Mouse (Mus musculus) forebrain, embryonic 13.5 days (tissue): ENCODE results near the gene Zfp456. TPM values are rescaled to one million over a fixed set of nuclear protein-coding genes. Genes with fewer than 3 reads are reported as not detected.

Source experiments
- ATAC-seq: fragments of 200-750 bp; cut with Nextera tagmentation; 2 replicates; pipeline ENCODE4 v1.8.0; 2017
- H3K27ac ChIP-seq: fragments of 300-500 bp; sonication (generic); 2 replicates; pipeline ENCODE4 v1.5.1; 2015; ENCODE audit warnings: inconsistent platforms, mild to moderate bottlenecking, moderate library complexity
- H3K27me3 ChIP-seq: fragments of 300-500 bp; sonication (generic); 2 replicates; pipeline ENCODE4 v1.6.1; 2015; ENCODE audit warnings: mild to moderate bottlenecking, inconsistent platforms
- H3K36me3 ChIP-seq: fragments of 300-500 bp; sonication (generic); 2 replicates; pipeline ENCODE4 v1.6.1; 2015; ENCODE audit warnings: mild to moderate bottlenecking, inconsistent platforms; ENCODE audit not compliant: poor library complexity, severe bottlenecking
- H3K4me1 ChIP-seq: fragments of 300-500 bp; sonication (generic); 2 replicates; pipeline ENCODE4 v1.6.1; 2015; ENCODE audit warnings: inconsistent platforms
- H3K4me2 ChIP-seq: fragments of 300-500 bp; sonication (generic); 2 replicates; pipeline ENCODE4 v1.6.1; 2015; ENCODE audit warnings: inconsistent platforms, mild to moderate bottlenecking, moderate library complexity
- H3K4me3 ChIP-seq: fragments of 300-500 bp; sonication (generic); 2 replicates; pipeline ENCODE4 v1.5.1; 2015; ENCODE audit warnings: mild to moderate bottlenecking, inconsistent platforms
- H3K9ac ChIP-seq: fragments of 300-500 bp; sonication (generic); 2 replicates; pipeline ENCODE4 v1.6.1; 2015; ENCODE audit warnings: mild to moderate bottlenecking, inconsistent platforms
- H3K9me3 ChIP-seq: fragments of 300-500 bp; sonication (generic); replicated peaks from 2 replicates; pipeline ENCODE4 v1.6.1; 2016; ENCODE audit warnings: inconsistent platforms
- WGBS: fragments of 180-500 bp; shearing (Covaris S2); methylation state at CpG from one replicate; pipeline ENCODE4 v1.1.7; 2015; 5-methylcytosine and 5-hydroxymethylcytosine counted together
- polyA plus RNA-seq: library from polyadenylated mRNA; unstranded; fragments of >200 nt; fragmentation: Nextera tagmentation; extraction: Ambion mirVana; gene quantifications from 2 replicates; pipeline ENCODE4 v1.2.1, GENCODE M21; 2015

The Zfp456 gene
- polyA plus RNA-seq, 1 experiment from 2014 or later, result 0.34 TPM

- no peaks in the 10 kb centered on the region for H3K27me3 ChIP-seq
- no peak overlapping the region for H3K4me2 ChIP-seq
- ATAC-seq, result no peak
- no peak overlapping the region for H3K4me3 ChIP-seq
- H3K36me3 ChIP-seq, result no peaks in the 10 kb centered on the region
- no peak overlapping the region for H3K9ac ChIP-seq
- H3K4me1 ChIP-seq, result no peaks in the 10 kb centered on the region
- H3K9me3 ChIP-seq, result no peaks in the 10 kb centered on the region
- WGBS, result 93% methylated on average over 2 of the region's 2 CpGs
- H3K27ac ChIP-seq, result no peak overlapping the region
Observed at GRCm38 (mm10) chr13:67343422-67343821, 32.2 kb downstream of the Zfp456 start.

- Histone ChIP-seq H3K36me3 (no peaks in the 10 kb centered on the region), H3K4me2 (peak overlapping the region; percentile 69), H3K27me3 (no peaks in the 10 kb centered on the region), H3K9me3 (no peaks in the 10 kb centered on the region), H3K9ac (peak overlapping the region; percentile 62), H3K4me1 (peaks cover 4% of the 10 kb centered on the region; the same call in 1 of the 2 replicates), H3K4me3 (peak overlapping the region; percentile 56), H3K27ac (no peak overlapping the region)
- 71% methylated on average over 1 of the region's 1 CpGs for WGBS
- peak; percentile 65 for ATAC-seq
Observed at GRCm38 (mm10) chr13:67332877-67333276, 42.7 kb downstream of the Zfp456 start.

GRCm38 (mm10) chr13:67332019-67332724, 43.4 kb downstream of the Zfp456 start, which contains the start of gene Zfp595:
TSS of gene Zfp595 (minus strand) at chr13:67332570.
- ATAC-seq, result peak; percentile 94

More at GRCm38 (mm10) chr13:67332019-67332724, 43.4 kb downstream of the Zfp456 start, which contains the start of gene Zfp595:
- no peaks in the 10 kb centered on the region for H3K9me3 ChIP-seq
- WGBS, result 18% methylated on average over 17 of the region's 17 CpGs
- H3K4me3 ChIP-seq, result peak within 1 kb of the TSS; percentile 56
- H3K27ac ChIP-seq, result no peak within 1 kb of the TSS
- no peaks in the 10 kb centered on the region for H3K36me3 ChIP-seq
- H3K9ac ChIP-seq, result peak within 1 kb of the TSS; percentile 62
- H3K4me1 ChIP-seq, result peaks cover 4% of the 10 kb centered on the region; the same call in 1 of the 2 replicates
- H3K27me3 ChIP-seq, result no peaks in the 10 kb centered on the region
- peak within 1 kb of the TSS; percentile 69 for H3K4me2 ChIP-seq

Other genes starting within 250 kb of the Zfp456 start
- gene Rsl1, start 202.6 kb downstream of the Zfp456 start, polyA plus RNA-seq, result 5.0 and 6.4 TPM in 2 replicates
- gene Zfp455, start 181.3 kb downstream of the Zfp456 start, polyA plus RNA-seq, result 2.8 and 3.6 TPM in 2 replicates
- gene Zfp458, start 97.3 kb downstream of the Zfp456 start, polyA plus RNA-seq, result 3.2 and 3.7 TPM in 2 replicates
- 0.87 and 1.00 TPM in 2 replicates for gene Zfp457, start 69.3 kb downstream of the Zfp456 start, polyA plus RNA-seq
- 1.5 and 1.6 TPM in 2 replicates for gene Zfp595, start 43.2 kb downstream of the Zfp456 start, polyA plus RNA-seq
- 0.88 TPM in 1 of 2 replicates, not detected in the other for gene Gm28044, start 15.3 kb downstream of the Zfp456 start, polyA plus RNA-seq
- gene Zfp953, start 15.2 kb downstream of the Zfp456 start, polyA plus RNA-seq, result 0.55 and 0.70 TPM in 2 replicates
- not detected in 2 replicates for gene Gm28041, start 77 bp downstream of the Zfp456 start, polyA plus RNA-seq
- 3.2 and 5.2 TPM in 2 replicates for gene Zfp429, start 24.0 kb upstream of the Zfp456 start, polyA plus RNA-seq
- gene Zfp459, start 45.6 kb upstream of the Zfp456 start, polyA plus RNA-seq, result 0.59 and 0.64 TPM in 2 replicates
- gene Zfp874a, start 75.8 kb upstream of the Zfp456 start, polyA plus RNA-seq, result 4.7 and 5.8 TPM in 2 replicates
- gene Zfp874b, start 108.4 kb upstream of the Zfp456 start, polyA plus RNA-seq, result 1.7 TPM in 2 replicates
- gene Zfp58, start 124.7 kb upstream of the Zfp456 start, polyA plus RNA-seq, result 13.9 TPM in 2 replicates
- gene Gm26965, start 150.3 kb upstream of the Zfp456 start, polyA plus RNA-seq, result not detected in 2 replicates
- 34.3 and 36.7 TPM in 2 replicates for gene Zfp87, start 150.4 kb upstream of the Zfp456 start, polyA plus RNA-seq
- gene Zfp748, start 178.0 kb upstream of the Zfp456 start, polyA plus RNA-seq, result 14.0 and 16.8 TPM in 2 replicates
- 4.4 and 5.1 TPM in 2 replicates for gene Zfp729b, start 233.9 kb upstream of the Zfp456 start, polyA plus RNA-seq